Mouse (Mus musculus): ENCODE results near the gene Ube2t.

- TF ChIP-seq POLR2A (IDR thresholded peaks at IDR 0.05; ENCODE audit: borderline replicate concordance, insufficient read depth, low read length) (no peak), CTCF (IDR thresholded peaks at IDR 0.05; ENCODE audit: borderline replicate concordance, insufficient read depth, low read depth, low read length) (no peak)
Observed at GRCm38 (mm10) chr1:135014921-135015445, 52.6 kb downstream of the Ube2t start.

Measured in cerebellum, adult 2 months (tissue).